ENCODE assay signal across 37 mouse cellular contexts in the genomic region with DNA sequence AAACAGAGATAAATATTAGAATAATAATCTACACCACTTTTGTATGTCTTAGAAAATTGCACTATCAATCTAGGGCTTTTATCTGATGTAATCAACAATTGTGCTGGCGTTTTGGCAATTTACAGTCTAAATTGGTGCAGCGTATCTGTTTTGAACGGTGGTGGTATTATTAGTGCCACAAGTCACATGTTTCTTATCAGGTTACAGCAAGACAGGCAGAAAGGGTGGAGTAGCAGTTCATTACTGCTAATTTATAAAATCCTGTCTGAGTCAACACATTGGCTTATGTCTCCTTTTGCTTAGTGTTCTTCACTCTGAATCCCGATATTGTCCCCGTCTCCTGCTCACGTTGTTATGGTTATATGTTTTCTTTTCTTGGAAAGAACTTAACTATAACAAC. TPM values are rescaled to one million over a fixed set of nuclear protein-coding genes. Genes with fewer than 3 reads are reported as not detected.
DNase-seq lines count a peak whose midpoint lies in the region; ATAC-seq and TF ChIP-seq lines count a peak whose summit lies in the region.
"Had no signal": no experiment of that assay in that cellular context is flagged by ENCODE, and none has a peak within 500 bp of the region (broad histone marks: within the 10 kb centered on the region; RNA-seq: fewer than 3 reads in every experiment).

No protein-coding gene starts in this region.

- ATAC-seq in liver, embryonic 11.5 days (replicated peaks; ENCODE audit: low FRiP score): peak; percentile 85
- ATAC-seq in liver, embryonic 12.5 days: peak; percentile 86
- peak; percentile 64 for ATAC-seq in liver, postnatal 0 days
- no peak for ATAC-seq in midbrain, postnatal 0 days (ENCODE audit: low FRiP score)
- no peak for ATAC-seq in forebrain, embryonic 16.5 days
- ATAC-seq: forebrain, embryonic 15.5 days; lung, postnatal 0 days had no signal

- H3K27ac ChIP-seq in liver, embryonic 11.5 days (ENCODE audit: low read depth, low read length): no peak overlapping the region
- H3K27ac ChIP-seq in liver, embryonic 12.5 days: no peak overlapping the region
- H3K27ac ChIP-seq in liver, postnatal 0 days (ENCODE audit: low read depth): no peak overlapping the region
- no peak overlapping the region for H3K27ac ChIP-seq in midbrain, postnatal 0 days (ENCODE audit: low read depth, low read length)
- H3K27ac ChIP-seq in forebrain, embryonic 16.5 days (ENCODE audit: low read length): no peak overlapping the region
- H3K27ac ChIP-seq: forebrain, embryonic 10.5 days; forebrain, embryonic 15.5 days; heart, embryonic 10.5 days; heart, embryonic 15.5 days; hindbrain, embryonic 13.5 days; limb, embryonic 12.5 days; neural tube, embryonic 15.5 days had no signal

- H3K27me3 ChIP-seq in liver, embryonic 11.5 days (replicated peaks; ENCODE audit: control insufficient read depth, insufficient read depth, low read length): no peaks in the 10 kb centered on the region
- no peaks in the 10 kb centered on the region for H3K27me3 ChIP-seq in liver, embryonic 12.5 days (replicated peaks)
- no peaks in the 10 kb centered on the region for H3K27me3 ChIP-seq in liver, postnatal 0 days (ENCODE audit: insufficient read depth, low read length)
- no peaks in the 10 kb centered on the region for H3K27me3 ChIP-seq in midbrain, postnatal 0 days (ENCODE audit: insufficient read depth, low read length)
- no peaks in the 10 kb centered on the region for H3K27me3 ChIP-seq in forebrain, embryonic 16.5 days (replicated peaks; ENCODE audit: control insufficient read depth, insufficient read depth, low read length)
- H3K27me3 ChIP-seq: forebrain, embryonic 15.5 days; heart, embryonic 15.5 days; hindbrain, embryonic 13.5 days; limb, embryonic 12.5 days; neural tube, embryonic 15.5 days had no signal

- no peak for TF ChIP-seq CTCF in liver, postnatal 0 days (IDR thresholded peaks at IDR 0.05; ENCODE audit: low read depth)
- no peak for TF ChIP-seq CTCF in midbrain, postnatal 0 days (IDR thresholded peaks at IDR 0.05)

- H3K4me2 ChIP-seq in liver, embryonic 11.5 days: no peak overlapping the region
- 0 out of 2 replicates have a peak overlapping the region, but pooled peaks have one; percentile 14 for H3K4me2 ChIP-seq in liver, embryonic 12.5 days
- no peak overlapping the region for H3K4me2 ChIP-seq in liver, postnatal 0 days (ENCODE audit: low read depth, low read length)
- no peak overlapping the region for H3K4me2 ChIP-seq in midbrain, postnatal 0 days (ENCODE audit: low read depth, low read length, poor library complexity, severe bottlenecking)
- H3K4me2 ChIP-seq in forebrain, embryonic 16.5 days (ENCODE audit: low read length): no peak overlapping the region
- H3K4me2 ChIP-seq: forebrain, embryonic 15.5 days; heart, embryonic 15.5 days; hindbrain, embryonic 13.5 days; limb, embryonic 12.5 days; neural tube, embryonic 15.5 days had no signal

- no peaks in the 10 kb centered on the region for H3K9me3 ChIP-seq in liver, embryonic 11.5 days (ENCODE audit: control insufficient read depth, low read length)
- no peaks in the 10 kb centered on the region for H3K9me3 ChIP-seq in liver, embryonic 12.5 days (replicated peaks)
- no peaks in the 10 kb centered on the region for H3K9me3 ChIP-seq in liver, postnatal 0 days (ENCODE audit: low read length)
- no peaks in the 10 kb centered on the region for H3K9me3 ChIP-seq in midbrain, postnatal 0 days (ENCODE audit: low read length)
- H3K9me3 ChIP-seq in forebrain, embryonic 16.5 days (ENCODE audit: control insufficient read depth, low read length): no peaks in the 10 kb centered on the region
- H3K9me3 ChIP-seq: forebrain, embryonic 10.5 days; forebrain, embryonic 15.5 days; heart, embryonic 10.5 days; heart, embryonic 15.5 days; hindbrain, embryonic 13.5 days; limb, embryonic 12.5 days; neural tube, embryonic 15.5 days had no signal

- TF ChIP-seq EP300 in liver, postnatal 0 days (IDR thresholded peaks at IDR 0.05; ENCODE audit: low read depth): peak; percentile 75; the same call in 1 of the 2 replicates

- peaks cover 6% of the 10 kb centered on the region for H3K4me1 ChIP-seq in liver, embryonic 11.5 days (replicated peaks; ENCODE audit: control insufficient read depth, insufficient read depth, low read length)
- H3K4me1 ChIP-seq in liver, embryonic 12.5 days: peaks cover 20% of the 10 kb centered on the region
- no peaks in the 10 kb centered on the region for H3K4me1 ChIP-seq in liver, postnatal 0 days (ENCODE audit: insufficient read depth)
- no peaks in the 10 kb centered on the region for H3K4me1 ChIP-seq in midbrain, postnatal 0 days (ENCODE audit: insufficient read depth, low read length)
- no peaks in the 10 kb centered on the region for H3K4me1 ChIP-seq in forebrain, embryonic 16.5 days (replicated peaks; ENCODE audit: control insufficient read depth, insufficient read depth, low read length)
- H3K4me1 ChIP-seq: forebrain, embryonic 10.5 days; forebrain, embryonic 15.5 days; hindbrain, embryonic 13.5 days; limb, embryonic 12.5 days; neural tube, embryonic 15.5 days had no signal

- H3K4me3 ChIP-seq in liver, embryonic 11.5 days (ENCODE audit: low read depth, low read length): no peak overlapping the region
- no peak overlapping the region for H3K4me3 ChIP-seq in liver, embryonic 12.5 days
- no peak overlapping the region for H3K4me3 ChIP-seq in liver, postnatal 0 days (ENCODE audit: low read depth, low read length)
- H3K4me3 ChIP-seq in midbrain, postnatal 0 days (ENCODE audit: low read depth, low read length): no peak overlapping the region
- H3K4me3 ChIP-seq in forebrain, embryonic 16.5 days (replicated peaks; ENCODE audit: low read length): no peak overlapping the region
- H3K4me3 ChIP-seq: forebrain, embryonic 10.5 days; forebrain, embryonic 15.5 days; heart, embryonic 10.5 days; heart, embryonic 15.5 days; hindbrain, embryonic 13.5 days; limb, embryonic 12.5 days; neural tube, embryonic 15.5 days had no signal

- DNase-seq in liver, embryonic 11.5 days (ENCODE audit: low spot score): no peak
- no peak for DNase-seq in liver
- no peak for DNase-seq in liver, postnatal 0 days
- DNase-seq in midbrain, postnatal 0 days (ENCODE audit: low spot score): no peak
- DNase-seq in thymus, postnatal 0 days (ENCODE audit: low spot score): no peak
- DNase-seq: adrenal gland, postnatal 25 days; cerebellum, adult 2 months; cerebellum, postnatal 14 days; gastrocnemius, postnatal 10 days; heart, postnatal 36 days; kidney, adult 11 months; kidney, postnatal 14 days; layer of hippocampus, adult 9-11 months; lung, adult 18-20 months; lung, postnatal 4 days; midbrain, embryonic 14.5 days; retina, postnatal 1 day; right cerebral cortex, postnatal 14 days had no signal

- H3K9ac ChIP-seq in liver, embryonic 11.5 days (ENCODE audit: low read depth, low read length): no peak overlapping the region
- no peak overlapping the region for H3K9ac ChIP-seq in liver, embryonic 12.5 days
- H3K9ac ChIP-seq in liver, postnatal 0 days (replicated peaks): no peak overlapping the region
- H3K9ac ChIP-seq in midbrain, postnatal 0 days (replicated peaks; ENCODE audit: low read length, poor library complexity, severe bottlenecking): no peak overlapping the region
- H3K9ac ChIP-seq in forebrain, embryonic 16.5 days (replicated peaks; ENCODE audit: low read depth, low read length): no peak overlapping the region
- H3K9ac ChIP-seq: forebrain, embryonic 15.5 days; heart, embryonic 15.5 days; hindbrain, embryonic 13.5 days; limb, embryonic 12.5 days; neural tube, embryonic 15.5 days had no signal

- H3K36me3 ChIP-seq in liver, embryonic 11.5 days (ENCODE audit: control insufficient read depth, insufficient read depth, low read length): no peaks in the 10 kb centered on the region
- no peaks in the 10 kb centered on the region for H3K36me3 ChIP-seq in liver, embryonic 12.5 days
- no peaks in the 10 kb centered on the region for H3K36me3 ChIP-seq in liver, postnatal 0 days (replicated peaks; ENCODE audit: insufficient read depth, low read length)
- H3K36me3 ChIP-seq in midbrain, postnatal 0 days (ENCODE audit: insufficient read depth, low read length): no peaks in the 10 kb centered on the region
- no peaks in the 10 kb centered on the region for H3K36me3 ChIP-seq in forebrain, embryonic 16.5 days (ENCODE audit: control insufficient read depth, insufficient read depth)
- H3K36me3 ChIP-seq: forebrain, embryonic 10.5 days; forebrain, embryonic 15.5 days; heart, embryonic 10.5 days; heart, embryonic 15.5 days; hindbrain, embryonic 13.5 days; limb, embryonic 12.5 days; neural tube, embryonic 15.5 days had no signal

- 60% methylated on average over 6 of the region's 6 CpGs for WGBS in liver, embryonic 11.5 days
- 34% methylated on average over 6 of the region's 6 CpGs for WGBS in liver, embryonic 12.5 days (ENCODE audit: insufficient replicate concordance)
- WGBS in liver, postnatal 0 days (ENCODE audit: insufficient replicate concordance): 63% methylated on average over 6 of the region's 6 CpGs
- 85% methylated on average over 6 of the region's 6 CpGs for WGBS in midbrain, postnatal 0 days
- WGBS in forebrain, embryonic 16.5 days: 70% methylated on average over 6 of the region's 6 CpGs

RNA-seq across cellular contexts. Expression of a gene that starts 48.2 kb away (rescaled TPM):
- polyA plus RNA-seq in liver, embryonic 11.5 days (2014; fragmentation: Nextera tagmentation; extraction: Ambion mirVana): not detected in 2 replicates
- polyA plus RNA-seq in liver, embryonic 12.5 days (2016; fragmentation: Nextera tagmentation; extraction: Ambion mirVana): not detected in 2 replicates
- polyA plus RNA-seq in liver, postnatal 0 days (2015; fragmentation: Nextera tagmentation; extraction: Ambion mirVana): not detected in 2 replicates
- total RNA-seq in midbrain, postnatal 0 days (2014; rRNA removed): not detected in 2 replicates
- not detected in 2 replicates for polyA plus RNA-seq in midbrain, postnatal 0 days (2015; fragmentation: Nextera tagmentation; extraction: Ambion mirVana)
- polyA plus RNA-seq in forebrain, embryonic 16.5 days (2015; fragmentation: Nextera tagmentation; extraction: Ambion mirVana): 0.13 TPM in 1 of 2 replicates, not detected in the other
- not detected in 2 replicates for polyA plus RNA-seq in thymus, postnatal 0 days (2015; fragmentation: Nextera tagmentation; extraction: Ambion mirVana)
- total RNA-seq: adrenal gland, adult 18-20 months; adrenal gland, postnatal 25 days; gastrocnemius, postnatal 10 days; heart, postnatal 36 days; left cerebral cortex, adult 18-20 months; left cerebral cortex, postnatal 25 days had no signal
- polyA plus RNA-seq: cerebellum, adult 2 months; embryonic facial prominence, embryonic 11.5 days; forebrain, embryonic 10.5 days; forebrain, embryonic 15.5 days; gonadal fat pad, adult 2 months; heart, embryonic 10.5 days; heart, embryonic 15.5 days; hindbrain, embryonic 13.5 days; kidney, embryonic 14.5 days; limb, embryonic 12.5 days; lung, postnatal 0 days; midbrain, embryonic 14.5 days; neural tube, embryonic 15.5 days; small intestine, adult 2 months; stomach, embryonic 14.5 days; urinary bladder, adult 2 months had no signal

Comparison
In these comparisons a context has a peak if more than half of its experiments do, and no peak if none do; other contexts are left out.
1. ATAC-seq: peak in liver, embryonic 11.5 days (single experiment), liver, embryonic 12.5 days (single experiment) and liver, postnatal 0 days (single experiment); none in midbrain, postnatal 0 days (single experiment) and forebrain, embryonic 16.5 days (single experiment).